Mouse (Mus musculus) left cerebral cortex, postnatal 36 days (tissue): ENCODE data around the gene Tacc3. TPM values are rescaled to one million over a fixed set of nuclear protein-coding genes. Genes with fewer than 3 reads are reported as not detected.

Experiments
- DNase-seq, 2 experiments: peaks; one replicate each; pipeline ENCODE4 v3.0.0; 2021 to 2022; ENCODE audit warnings: low spot score in 2 of 2, mixed read lengths in 1 of 2
- intact Hi-C: fragments of 180-260 bp; cut with DNase I; formaldehyde crosslinking; loops from one replicate; pipeline ENCODE4 v1.15.1; 2025
- total RNA-seq, 2 experiments: library from RNA; stranded (reverse); gene quantifications; 2 replicates each; pipeline ENCODE4 v1.2.3; 2021

Tacc3 gene
- total RNA-seq, 2 experiments from 2014 or later, result 6.0 to 6.1 TPM

DNA sequence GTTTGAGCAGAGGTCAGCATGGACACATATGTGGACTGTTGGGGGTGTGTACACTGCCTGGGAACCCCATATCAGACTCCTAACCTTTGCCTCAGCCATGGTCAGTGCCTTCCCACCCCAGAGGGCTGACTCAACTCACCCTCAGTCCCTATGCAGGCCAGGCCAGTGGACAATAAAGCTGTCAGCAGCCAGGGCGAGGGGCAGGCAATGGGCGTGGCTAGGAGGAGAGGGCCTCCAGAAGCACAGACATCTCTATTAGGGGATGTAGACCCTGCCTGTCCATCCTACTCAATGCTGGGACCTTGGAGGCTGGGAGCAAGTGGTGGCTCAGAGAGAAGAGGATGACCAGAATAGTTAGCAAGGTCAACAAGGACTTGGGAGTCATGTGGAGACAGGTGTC lies 57.3 kb downstream of the Tacc3 start:
- intact Hi-C loops, result no loop called here

DNA sequence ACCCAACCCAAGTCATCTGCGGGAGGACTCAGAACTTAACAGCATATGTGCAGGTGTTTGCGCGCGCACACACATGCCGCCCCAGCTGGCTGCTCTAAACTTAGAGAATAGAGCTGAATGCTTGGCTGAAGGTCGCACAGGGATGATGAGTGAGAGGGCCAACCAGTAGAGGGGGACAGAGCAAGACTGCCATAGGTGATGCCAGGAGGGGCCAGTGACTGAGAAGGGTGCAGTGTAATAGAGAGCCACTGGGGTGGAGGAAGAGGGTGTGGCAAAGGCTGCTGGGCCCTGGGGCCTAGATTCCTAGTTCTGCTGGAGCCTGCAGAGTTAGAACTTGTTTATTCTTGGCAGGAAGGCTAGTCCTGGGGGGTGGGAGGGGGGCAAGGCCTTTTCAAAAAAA lies 58.5 kb downstream of the Tacc3 start:
- no peak for DNase-seq
- intact Hi-C loops, result no loop called here

More for the DNA sequence above, 57.3 kb downstream of the Tacc3 start:
- DNase-seq, result no peak

DNA sequence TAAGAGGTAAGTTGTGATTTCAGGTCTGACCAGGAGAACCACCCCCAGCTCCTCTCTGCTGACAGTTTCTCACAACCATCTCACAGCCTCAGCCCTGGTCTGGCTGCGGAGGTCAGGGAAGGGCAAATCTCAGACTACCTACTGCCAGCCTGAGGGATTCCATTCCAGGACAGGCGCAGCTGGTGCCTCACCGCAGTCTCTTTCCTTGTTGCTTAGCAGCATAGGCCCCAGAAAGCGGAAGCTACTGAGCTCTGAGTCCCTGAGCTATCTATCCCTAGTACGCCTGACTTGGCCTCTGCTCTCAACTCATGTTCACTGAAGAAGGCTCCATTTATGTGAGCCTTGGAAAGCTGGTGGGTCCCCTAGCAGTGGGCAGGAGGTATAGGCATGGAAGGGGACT lies 60.5 kb downstream of the Tacc3 start:
- DNase-seq, result no peak
- intact Hi-C loops, result no loop called here

DNA sequence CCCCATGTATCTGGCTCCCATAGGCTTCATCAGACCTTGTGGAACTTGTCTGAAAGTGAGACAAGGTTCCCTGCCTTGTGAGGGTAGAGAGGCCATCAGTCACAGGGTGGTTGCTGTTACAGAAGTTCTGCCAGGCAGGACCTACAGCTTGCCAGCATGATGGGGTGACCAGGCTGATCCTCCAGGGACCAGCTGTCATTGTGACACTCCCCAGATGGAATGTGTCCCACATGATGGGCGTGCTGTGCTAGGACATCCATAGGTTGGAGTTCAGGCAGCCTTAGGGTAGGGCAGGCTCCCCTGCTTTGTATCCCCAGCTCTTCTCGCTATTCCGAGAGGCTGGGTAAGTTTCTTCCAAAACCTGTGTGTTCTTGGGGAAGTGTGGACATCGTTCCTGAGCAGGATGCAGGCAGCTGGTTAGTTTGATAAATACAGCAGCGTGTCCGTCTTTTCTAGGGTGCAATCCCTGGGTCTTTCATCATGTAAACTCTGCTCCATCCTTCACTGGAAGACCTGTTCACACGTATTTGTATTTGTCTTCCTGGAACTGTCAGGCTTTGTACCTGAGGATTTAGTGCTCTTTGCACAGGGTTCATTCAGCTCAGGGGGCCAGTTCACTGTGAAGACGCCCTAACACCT lies 63.0 kb downstream of the Tacc3 start:
- no peak for DNase-seq
- intact Hi-C loops, result loop anchor here (5.0 kb wide), 1 partner anchor 34 kb away; no protein-coding TSS in a partner anchor

DNA sequence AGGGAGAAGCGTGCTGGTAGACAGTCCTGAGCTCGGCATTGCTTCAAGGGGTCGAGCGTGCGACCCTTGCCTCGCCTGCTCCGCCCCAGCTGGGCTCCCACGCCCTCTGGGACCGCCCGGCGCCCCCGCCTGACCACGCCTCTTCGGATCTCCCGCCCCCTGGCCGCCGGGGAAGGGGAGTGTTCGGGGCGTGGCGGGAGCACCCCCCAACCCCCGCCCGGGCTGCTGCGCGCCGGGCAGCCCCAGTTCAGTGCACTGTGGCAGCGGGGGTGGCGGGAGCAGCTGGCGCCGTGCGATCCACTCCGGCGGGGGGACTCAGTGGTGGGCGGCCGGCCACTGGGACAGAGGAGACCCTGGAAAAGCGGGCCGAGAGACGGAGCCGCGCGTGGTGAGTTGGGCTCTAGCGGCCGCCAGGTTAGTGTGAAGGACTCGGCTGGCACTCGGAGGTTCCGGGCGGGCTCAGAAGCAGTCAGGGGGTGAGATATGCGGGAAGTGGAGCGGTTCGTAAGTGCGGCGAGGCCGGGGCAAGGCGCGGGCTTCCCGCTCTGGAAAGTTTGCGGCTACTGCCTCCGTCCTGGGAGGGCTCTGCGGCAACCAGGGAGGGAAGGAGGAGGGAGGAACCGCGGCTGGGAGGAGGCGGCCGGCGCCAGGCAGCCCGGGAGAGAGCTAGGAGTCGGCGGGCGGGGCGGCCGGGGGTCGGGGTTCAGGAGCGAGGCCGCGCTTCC lies 63.8 kb downstream of the Tacc3 start, which contains the start of gene Fgfr3:
Gene Fgfr3, plus strand, starts transcription at position 134 of the 725 bp plus-strand sequence.
- intact Hi-C loops, result loop anchor here (5.0 kb wide), 1 partner anchor 34 kb away; no protein-coding TSS in a partner anchor
- DNase-seq, result peak; percentile 34 to 39

DNA sequence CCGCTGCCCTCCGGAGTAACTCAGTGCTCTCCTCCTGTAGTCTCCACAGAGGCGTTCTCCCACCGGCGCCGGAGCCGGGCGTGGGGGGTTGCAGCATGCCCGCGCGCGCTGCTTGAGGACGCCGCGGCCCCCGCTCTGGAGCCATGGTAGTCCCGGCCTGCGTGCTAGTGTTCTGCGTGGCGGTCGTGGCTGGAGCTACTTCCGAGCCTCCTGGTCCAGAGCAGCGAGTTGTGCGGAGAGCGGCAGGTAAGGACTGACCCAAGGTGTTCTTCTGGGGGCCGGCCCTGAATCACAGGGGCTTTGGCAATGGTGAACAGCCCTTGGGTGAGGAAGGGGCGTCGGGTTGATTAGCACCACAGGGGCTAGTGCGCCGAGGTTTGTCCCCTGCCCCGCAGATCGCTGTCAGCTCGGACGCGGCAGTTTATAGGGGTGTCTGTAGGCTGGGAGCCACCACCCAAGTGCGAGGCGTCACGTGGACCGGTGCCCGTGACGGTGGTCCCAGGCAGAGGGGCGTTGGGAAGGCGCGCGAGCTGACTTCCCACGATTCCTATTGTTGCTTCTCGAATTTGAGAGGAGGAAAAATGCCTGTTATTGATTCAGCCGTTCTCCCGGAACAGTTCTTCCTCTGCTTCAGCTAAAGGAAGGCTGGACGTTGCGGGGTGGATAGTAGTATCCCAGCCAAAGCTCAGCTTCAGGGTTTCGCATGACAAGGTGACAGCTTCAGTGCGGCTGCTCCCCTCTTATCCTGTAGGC lies 64.5 kb downstream of the Tacc3 start:
- intact Hi-C loops, result loop anchor here (5.0 kb wide), 1 partner anchor 35 kb away; no protein-coding TSS in a partner anchor
- DNase-seq, result no peak

DNA sequence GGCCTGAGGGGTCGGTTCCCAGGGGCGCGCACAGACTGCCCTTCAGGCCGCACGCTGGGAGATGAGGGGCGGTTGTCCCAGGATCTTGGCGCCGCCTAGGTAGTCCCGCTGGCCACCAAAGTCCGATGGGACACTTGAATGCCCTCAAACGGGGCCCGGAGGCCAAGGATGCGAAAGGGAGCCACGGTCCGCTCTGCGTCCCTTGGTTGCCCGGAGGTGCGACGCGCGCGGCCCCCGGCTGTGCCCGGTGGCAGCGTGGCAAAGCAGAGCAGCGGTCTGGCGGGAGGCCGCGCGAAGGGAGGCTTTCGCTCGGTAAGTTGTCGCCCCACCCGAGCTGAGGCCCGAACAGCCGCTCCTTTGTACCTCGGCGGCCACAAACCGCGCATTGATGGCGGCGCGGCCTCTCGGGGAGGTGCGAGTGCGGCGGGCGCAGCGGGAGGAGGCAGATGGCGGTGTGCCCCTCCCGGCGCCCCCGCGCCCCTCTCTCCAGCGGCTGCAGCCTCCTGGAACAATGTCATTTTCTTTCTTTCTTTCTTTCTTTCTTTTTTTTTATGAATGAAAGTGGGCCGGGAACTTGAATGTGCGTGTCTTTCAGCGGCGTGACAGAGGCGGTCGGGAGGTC lies 65.2 kb downstream of the Tacc3 start:
- no peak for DNase-seq
- intact Hi-C loops, result loop anchor here (5.0 kb wide), 1 partner anchor 36 kb away; no protein-coding TSS in a partner anchor

DNA sequence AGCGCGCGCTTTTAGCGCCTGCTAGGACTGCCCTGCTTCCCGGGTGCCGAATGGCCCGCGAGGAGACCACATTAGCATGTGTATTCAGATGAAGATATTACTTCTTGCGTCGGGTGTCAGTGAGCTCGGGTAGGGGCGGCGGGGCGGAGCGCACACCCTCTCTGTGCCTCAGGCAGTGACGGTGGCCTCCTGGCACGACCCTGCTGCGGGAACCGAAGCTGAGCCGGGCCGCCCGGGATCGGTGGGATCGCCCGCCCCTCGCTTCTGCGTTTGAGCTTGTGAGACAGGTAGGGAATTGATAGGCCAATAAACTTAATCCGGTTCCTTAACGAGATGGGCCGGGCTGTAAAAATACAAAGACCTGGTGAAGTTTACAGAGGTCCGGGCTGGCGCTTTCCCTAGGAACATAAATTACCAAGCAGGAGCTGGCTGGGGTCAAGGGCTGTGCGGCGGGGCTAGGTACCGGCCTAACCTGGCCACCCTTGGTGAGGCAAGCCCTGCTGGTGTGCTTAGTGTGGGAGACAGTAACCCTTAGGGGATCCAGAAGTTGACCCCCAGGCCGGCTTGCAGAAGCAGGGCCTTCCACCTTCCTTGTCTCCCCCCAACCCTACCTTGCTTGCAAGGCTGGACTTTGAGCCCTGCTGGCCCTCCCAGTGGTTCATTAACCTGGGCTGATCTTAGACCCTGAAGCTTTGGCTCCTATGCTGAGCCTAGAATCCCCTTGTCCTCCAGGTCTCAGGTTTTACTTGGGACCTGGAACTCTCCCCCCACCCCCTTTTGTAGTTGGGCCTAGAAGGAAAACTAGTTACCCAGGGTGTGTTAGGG lies 65.9 kb downstream of the Tacc3 start:
- no peak for DNase-seq
- intact Hi-C loops, result loop anchor here (5.0 kb wide), 1 partner anchor 37 kb away; no protein-coding TSS in a partner anchor

DNA sequence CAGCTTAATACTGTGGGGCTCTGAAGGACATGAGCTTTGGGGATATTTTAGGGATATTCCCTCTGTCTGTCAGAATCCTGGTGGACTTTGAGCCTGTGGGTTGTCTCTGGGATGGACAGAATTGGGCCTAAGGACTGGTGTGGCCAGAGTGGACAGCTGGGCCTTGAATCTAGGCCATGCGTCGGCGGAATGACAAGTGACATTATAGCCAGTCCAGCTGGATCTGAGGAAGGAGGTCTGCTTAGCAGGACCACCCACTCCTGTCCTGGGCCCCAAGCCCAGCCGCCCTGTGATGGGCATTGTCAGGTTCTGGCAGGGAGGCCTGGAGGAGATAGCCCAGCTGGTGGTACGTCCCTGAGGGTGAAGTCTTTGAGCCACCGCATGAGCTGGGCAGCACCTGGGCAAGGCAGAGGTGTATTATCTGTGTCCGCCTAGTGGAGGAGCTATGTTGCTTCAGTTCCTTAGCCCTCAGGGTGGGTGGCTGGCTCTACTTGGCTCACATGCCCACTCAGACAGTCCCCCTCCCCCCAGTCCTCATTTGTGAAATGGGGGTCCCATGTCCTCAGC lies 68.2 kb downstream of the Tacc3 start:
- DNase-seq, result peak; percentile 34 to 40
- intact Hi-C loops, result no loop called here

DNA sequence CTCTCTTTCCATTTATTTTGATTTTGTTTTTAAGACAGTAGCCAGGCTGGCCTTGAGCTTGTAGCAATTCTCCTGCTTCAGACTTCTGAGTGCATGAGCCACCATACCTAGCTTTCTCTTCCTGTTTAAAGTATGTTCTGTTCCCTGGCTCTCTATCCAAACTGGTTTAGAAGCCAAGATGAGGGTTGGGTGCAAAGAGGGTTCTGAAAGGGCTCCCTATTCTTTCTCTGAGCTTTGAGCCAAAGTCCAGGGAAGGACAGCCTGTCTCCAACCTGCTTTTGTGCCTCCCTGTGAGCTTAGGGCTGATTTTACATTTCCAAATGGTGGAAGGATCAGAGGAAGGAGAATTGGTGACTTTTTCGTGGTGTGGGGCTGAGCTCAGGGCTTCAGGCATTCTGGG lies 69.0 kb downstream of the Tacc3 start:
- intact Hi-C loops, result no loop called here
- no peak for DNase-seq

Other genes with a start within 250 kb of the Tacc3 start
- not detected for gene Nkx1-1, start 224.2 kb upstream of the Tacc3 start, total RNA-seq
- 10 to 100 TPM; 24.6 to 28.6 TPM for gene Fam53a, start 28.5 kb upstream of the Tacc3 start, total RNA-seq
- gene Gm9903, start 28.2 kb upstream of the Tacc3 start, total RNA-seq, result 1 to 10 TPM in 1 of 2 experiments, under 1 TPM in 1; 0.64 to 1.7 TPM
- gene Slbp, start 5.6 kb upstream of the Tacc3 start, total RNA-seq, result 10 to 100 TPM; 22.5 to 26.4 TPM
- gene Tmem129, start 288 bp downstream of the Tacc3 start, total RNA-seq, result 10 to 100 TPM; 24.4 to 27.5 TPM
- 100 to 1,000 TPM; 120 to 133 TPM for gene Fgfr3, start 63.5 kb downstream of the Tacc3 start, total RNA-seq
- gene Letm1, start 124.7 kb downstream of the Tacc3 start, total RNA-seq, result 100 to 1,000 TPM; 108 to 113 TPM
- gene Nsd2, start 162.6 kb downstream of the Tacc3 start, total RNA-seq, result 100 to 1,000 TPM; 139 to 141 TPM